Mouse (Mus musculus) heart, postnatal 36 days (tissue): ENCODE measurements around the gene Aimp2. TPM values are rescaled to one million over a fixed set of nuclear protein-coding genes. Genes with fewer than 3 reads are reported as not detected.

Experiments
- DNase-seq, 2 experiments: peaks; one replicate each; pipeline ENCODE4 v3.0.0; 2021 to 2022
- intact Hi-C: fragments of 180-260 bp; cut with DNase I; formaldehyde crosslinking; loops from one replicate; pipeline ENCODE4 v1.15.1; 2025
- total RNA-seq, 2 experiments: library from RNA; stranded (reverse); gene quantifications; 2 replicates each; pipeline ENCODE4 v1.2.3; 2021

The Aimp2 gene
- total RNA-seq, result 10 to 100 TPM; 34.1 to 38.5 TPM

DNA sequence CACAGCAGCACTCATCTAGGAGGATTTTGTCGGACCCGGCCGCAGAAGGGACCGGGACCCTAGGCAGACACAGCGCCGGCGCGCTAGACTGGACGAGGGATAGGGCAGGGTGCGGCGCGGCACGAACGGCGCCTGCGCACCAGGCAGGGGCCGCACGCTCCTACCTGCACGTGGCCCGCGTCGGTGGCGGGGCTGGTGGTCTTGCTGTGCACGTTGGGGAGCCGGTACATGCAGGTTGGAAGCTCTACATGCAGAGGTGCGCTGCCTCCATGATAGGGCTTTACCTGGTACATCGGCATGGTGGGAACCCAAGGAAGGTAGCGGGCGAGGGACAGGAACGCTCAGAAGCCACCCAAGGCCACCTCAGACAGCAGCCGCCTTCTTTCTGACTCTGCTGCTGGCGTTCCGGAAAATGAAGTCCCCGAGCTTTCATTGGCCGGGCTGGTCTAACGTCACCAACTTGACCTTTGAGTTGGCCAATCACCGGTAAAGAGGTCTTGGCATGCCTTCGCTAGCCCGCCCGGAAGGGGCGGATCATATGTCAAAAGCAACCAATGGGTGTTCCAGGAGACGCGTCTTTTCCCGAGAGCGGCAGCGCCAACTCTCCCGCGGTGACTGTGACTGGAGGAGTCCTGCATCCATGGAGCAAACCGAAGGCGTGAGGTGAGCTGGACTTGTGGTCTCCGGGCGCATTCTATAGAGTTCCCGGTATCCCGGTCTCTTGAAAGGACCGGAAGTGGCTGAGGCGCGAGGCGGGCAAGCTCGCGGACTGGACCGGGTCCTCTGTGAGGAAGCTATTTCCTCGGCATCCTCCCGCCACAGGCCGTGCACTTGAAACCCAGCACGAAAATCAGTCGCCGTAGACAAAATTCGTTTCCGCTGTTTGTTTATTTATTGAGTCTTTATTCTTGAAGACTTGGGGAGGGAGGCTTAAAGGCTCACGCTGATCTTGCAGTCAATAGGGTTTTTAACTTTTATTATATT lies at the start of gene Aimp2, which contains the start of gene Pms2:
Gene Aimp2 (minus strand): TSS at position 431 of the 984 bp plus-strand sequence.
Gene Pms2 (plus strand): TSS at position 548 of the 984 bp plus-strand sequence.
- peak; percentile 92 to 94 for DNase-seq
- intact Hi-C loops, result loop anchor here (5.0 kb wide), 1 partner anchor 342 kb away; no protein-coding TSS in a partner anchor

- DNase-seq, result no peak
Measured at GRCm38 (mm10) chr5:143957101-143957500, 47.5 kb upstream of the Aimp2 start.

GRCm38 (mm10) chr5:143950016-143950415 lies 40.4 kb upstream of the Aimp2 start:
- DNase-seq, result no peak
- intact Hi-C loops, result no loop called here

More at GRCm38 (mm10) chr5:143957101-143957500, 47.5 kb upstream of the Aimp2 start:
- intact Hi-C loops, result no loop called here

DNA sequence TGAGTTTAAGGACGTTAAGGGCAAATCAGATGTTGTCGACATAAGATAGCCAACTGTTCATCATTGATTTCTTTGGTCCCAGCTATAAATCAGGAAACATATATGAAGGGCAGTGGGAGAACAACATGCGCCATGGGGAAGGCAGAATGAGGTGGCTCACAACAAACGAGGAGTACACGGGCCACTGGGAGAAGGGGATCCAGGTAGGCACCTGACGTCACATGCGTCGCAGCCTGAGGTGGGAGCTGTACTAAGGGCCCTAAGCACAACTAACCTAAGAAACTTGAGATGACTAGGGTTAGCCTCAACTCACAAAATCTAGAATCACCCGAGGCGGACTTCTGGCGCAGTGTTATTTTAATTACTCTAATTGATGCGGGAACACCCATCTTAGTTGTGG lies 38.7 kb upstream of the Aimp2 start:
- intact Hi-C loops, result no loop called here
- no peak for DNase-seq

GRCm38 (mm10) chr5:143943231-143944125 lies 33.8 kb upstream of the Aimp2 start:
- intact Hi-C loops, result no loop called here
- no peak for DNase-seq

- intact Hi-C loops, result no loop called here
Measured at GRCm38 (mm10) chr5:143941588-143941987, 31.9 kb upstream of the Aimp2 start.

DNA sequence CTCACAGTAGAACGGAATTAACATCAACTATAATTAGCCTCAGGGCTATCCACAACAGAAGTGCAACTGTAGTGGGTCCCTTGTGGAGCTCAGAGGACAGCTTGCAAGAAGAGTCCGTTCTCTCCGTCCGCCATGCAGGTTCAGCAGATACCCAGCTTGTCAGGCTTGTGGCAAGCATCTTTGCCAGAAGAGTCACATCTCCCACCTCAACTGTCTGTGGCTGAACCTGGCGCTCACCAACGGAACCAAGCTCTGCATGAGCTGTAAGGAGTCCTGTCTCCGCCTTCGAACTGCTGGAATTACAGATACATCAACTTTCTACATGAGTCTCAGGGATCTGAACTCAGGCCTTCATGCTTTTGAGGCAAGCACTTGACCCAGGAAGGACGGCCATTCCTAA lies 26.5 kb upstream of the Aimp2 start:
- DNase-seq, result no peak
- intact Hi-C loops, result no loop called here

More at GRCm38 (mm10) chr5:143941588-143941987, 31.9 kb upstream of the Aimp2 start:
- DNase-seq, result no peak

- no peak for DNase-seq
- intact Hi-C loops, result no loop called here
Measured at GRCm38 (mm10) chr5:143933875-143934274, 24.2 kb upstream of the Aimp2 start.

- intact Hi-C loops, result no loop called here
- DNase-seq, result no peak
Measured at GRCm38 (mm10) chr5:143933414-143933813, 23.8 kb upstream of the Aimp2 start.

DNA sequence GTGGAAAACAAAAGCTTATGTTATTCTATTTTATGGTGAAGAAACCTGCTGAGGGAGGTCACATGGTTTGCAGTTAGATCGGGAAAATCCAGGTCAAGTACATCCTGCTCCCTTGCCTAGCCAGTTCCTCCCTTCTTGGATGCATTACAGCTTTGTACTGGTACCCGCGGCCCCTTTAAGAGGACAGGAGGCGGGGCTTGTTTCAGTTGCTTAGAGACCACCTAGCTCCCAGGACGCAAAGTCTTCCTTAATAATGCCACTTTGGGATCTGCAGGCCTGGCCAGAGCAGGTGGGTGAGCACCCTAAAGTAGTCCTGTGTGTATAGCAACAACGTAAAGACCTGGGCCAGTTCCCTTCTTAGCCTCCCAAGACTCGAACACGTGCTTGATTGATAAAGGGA lies 23.2 kb upstream of the Aimp2 start, which contains the start of gene Rsph10b:
Gene Rsph10b (plus strand): TSS at position 205 of the 400 bp plus-strand sequence.
- no peak for DNase-seq
- intact Hi-C loops, result no loop called here

DNA sequence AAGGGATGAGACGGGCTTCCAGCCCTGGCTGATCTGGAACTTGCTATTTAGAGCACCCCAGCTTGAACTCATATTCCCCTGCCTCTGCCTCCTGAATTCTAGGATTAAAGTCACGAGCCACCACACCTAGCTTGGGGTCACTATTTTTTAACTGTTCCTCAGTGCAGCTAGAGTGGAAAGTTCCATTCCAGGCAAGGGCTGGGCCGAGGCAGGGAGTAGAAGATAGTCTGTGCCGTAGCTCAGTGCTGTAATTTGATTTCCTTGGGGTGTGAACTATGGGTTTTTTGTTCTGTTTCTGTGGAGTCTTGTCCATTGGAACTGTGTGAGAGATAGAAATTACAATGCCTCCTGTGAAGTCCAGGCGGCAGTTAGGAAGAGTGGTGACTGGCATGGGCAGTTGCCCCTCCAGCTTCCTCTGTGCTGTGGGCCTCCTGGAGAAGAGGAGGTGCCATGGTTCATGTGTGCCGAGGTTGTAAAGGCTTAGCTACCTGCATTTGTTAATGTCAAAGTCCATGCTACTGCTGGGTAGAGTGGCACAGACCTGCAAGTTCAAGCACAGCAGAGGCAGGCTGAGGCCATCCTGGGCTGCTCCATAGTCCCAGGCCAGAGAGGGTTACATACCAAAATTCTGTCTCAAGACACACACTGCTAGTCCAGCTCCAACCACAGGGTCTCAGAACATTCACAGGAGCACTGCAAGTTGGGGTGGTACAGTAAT lies 22.4 kb upstream of the Aimp2 start:
- no peak for DNase-seq
- intact Hi-C loops, result no loop called here

DNA sequence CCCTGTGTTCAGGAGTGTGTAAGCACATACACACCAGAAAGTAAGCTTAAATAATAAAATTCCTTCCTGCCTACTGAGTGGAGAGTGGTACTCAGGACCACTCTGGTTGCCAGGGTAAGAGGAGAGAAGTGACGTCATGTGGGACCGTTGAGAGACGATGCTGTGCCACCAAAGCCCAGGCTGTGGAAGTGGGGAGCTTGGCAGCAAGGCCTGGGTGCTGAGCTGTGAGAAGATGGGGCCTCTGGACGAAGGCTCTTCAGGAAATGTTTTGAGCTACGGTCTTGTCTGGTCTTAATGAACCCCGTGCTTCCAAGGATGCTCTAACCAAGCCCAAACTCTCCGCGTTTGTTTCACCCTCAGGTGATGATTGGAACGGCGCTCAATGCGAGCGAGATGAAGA lies 21.0 kb upstream of the Aimp2 start:
- DNase-seq, result no peak

GRCm38 (mm10) chr5:143929291-143929690 lies 19.6 kb upstream of the Aimp2 start:
- intact Hi-C loops, result no loop called here
- DNase-seq, result no peak

More for the DNA sequence above, 21.0 kb upstream of the Aimp2 start:
- intact Hi-C loops, result no loop called here

DNA sequence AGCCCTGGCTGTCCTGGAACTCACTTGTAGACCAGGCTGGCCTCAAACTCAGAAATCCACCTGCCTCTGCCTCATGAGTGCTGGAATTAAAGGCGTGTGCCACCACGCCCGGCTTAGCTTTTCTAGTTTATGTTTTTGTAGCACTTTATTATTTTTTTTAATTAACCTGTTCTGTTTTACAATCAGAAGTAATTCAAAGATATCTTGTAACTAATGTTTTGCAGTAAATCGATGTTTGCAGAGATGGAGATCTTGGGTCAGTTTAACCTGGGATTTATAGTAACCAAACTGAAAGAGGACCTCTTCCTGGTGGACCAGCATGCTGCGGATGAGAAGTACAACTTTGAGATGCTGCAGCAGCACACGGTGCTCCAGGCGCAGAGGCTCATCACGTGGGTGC lies 18.2 kb upstream of the Aimp2 start, which contains the start of gene Gm42421:
Gene Gm42421 (plus strand): TSS at position 301 of the 400 bp plus-strand sequence.
- no peak for DNase-seq
- intact Hi-C loops, result no loop called here

- DNase-seq, result no peak
Measured at GRCm38 (mm10) chr5:143924781-143925452, 15.3 kb upstream of the Aimp2 start.

DNA sequence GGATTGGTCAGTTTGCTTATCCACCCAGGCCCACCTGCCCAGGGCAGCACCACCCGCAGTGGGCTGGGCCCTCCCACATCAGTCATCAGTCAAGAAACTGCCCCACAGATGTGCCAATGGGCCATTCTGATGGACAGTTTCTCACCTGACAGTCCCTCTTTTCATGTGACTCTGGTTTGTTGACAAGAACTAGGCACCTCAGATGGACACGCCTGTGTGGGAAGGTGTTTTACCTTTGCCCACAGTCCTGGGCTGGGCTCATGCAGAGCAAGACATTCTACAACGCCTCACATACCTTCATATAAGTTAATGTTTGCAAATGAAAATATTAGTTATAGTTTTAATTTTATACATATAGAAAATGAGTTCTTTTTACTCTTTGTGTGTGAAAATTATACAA lies 8.5 kb upstream of the Aimp2 start:
- intact Hi-C loops, result no loop called here
- DNase-seq, result no peak

More at GRCm38 (mm10) chr5:143924781-143925452, 15.3 kb upstream of the Aimp2 start:
- intact Hi-C loops, result no loop called here

- peak; percentile 55 to 60 for DNase-seq
- intact Hi-C loops, result loop anchor here (2.0 kb wide), 1 partner anchor 185 kb away; the partner anchor contains the start of gene Usp42
Measured at GRCm38 (mm10) chr5:143917418-143917817, 7.8 kb upstream of the Aimp2 start.

DNA sequence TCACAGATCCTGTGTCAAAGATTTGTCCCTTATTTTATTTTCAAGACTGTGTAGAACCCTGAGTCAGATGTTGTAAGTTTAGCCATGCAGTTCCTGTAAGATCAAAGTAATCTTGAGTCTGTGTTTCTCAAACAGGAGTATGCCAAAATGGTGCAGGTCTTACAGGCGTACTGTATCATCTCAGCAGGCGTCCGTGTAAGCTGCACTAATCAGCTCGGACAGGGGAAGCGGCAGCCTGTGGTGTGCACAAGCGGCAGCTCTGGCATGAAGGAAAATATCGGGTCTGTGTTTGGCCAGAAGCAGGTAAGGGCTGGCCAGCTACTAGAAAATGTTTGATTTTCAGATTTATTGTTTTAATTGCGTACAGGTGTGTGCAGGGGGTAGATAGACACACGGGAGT lies 6.6 kb upstream of the Aimp2 start:
- intact Hi-C loops, result loop anchor here (2.0 kb wide), 1 partner anchor 183 kb away; the partner anchor contains the start of gene Usp42
- no peak for DNase-seq

- intact Hi-C loops, result no loop called here
- DNase-seq, result no peak
Measured at GRCm38 (mm10) chr5:143908926-143909325, 721 bp downstream of the Aimp2 start.
